Mouse (Mus musculus) midbrain, embryonic 10.5 days (tissue): Measurements from ENCODE around the gene Lif. TPM values are rescaled to one million over a fixed set of nuclear protein-coding genes. Genes with fewer than 3 reads are reported as not detected.

Experiments used
- DNase-seq: peaks from one replicate; pipeline ENCODE4 v3.0.0-alpha.2; 2017; ENCODE audit warnings: low spot score
- H3K27ac ChIP-seq: fragments of 300-500 bp; sonication (generic); replicated peaks from 2 replicates; pipeline ENCODE4 v1.5.1; 2016; ENCODE audit warnings: mild to moderate bottlenecking
- H3K27me3 ChIP-seq: fragments of 300-500 bp; sonication (generic); 2 replicates; pipeline ENCODE4 v1.6.1; 2016; ENCODE audit warnings: low read depth, mild to moderate bottlenecking; ENCODE audit not compliant: poor library complexity, severe bottlenecking
- H3K36me3 ChIP-seq: fragments of 300-500 bp; sonication (generic); 2 replicates; pipeline ENCODE4 v1.6.1; 2016; ENCODE audit warnings: mild to moderate bottlenecking, moderate library complexity
- H3K4me1 ChIP-seq: fragments of 300-500 bp; sonication (generic); 2 replicates; pipeline ENCODE4 v1.6.1; 2016
- H3K4me3 ChIP-seq: fragments of 300-500 bp; sonication (generic); 2 replicates; pipeline ENCODE4 v1.5.1; 2016; ENCODE audit warnings: mild to moderate bottlenecking, moderate library complexity
- H3K9me3 ChIP-seq: fragments of 300-500 bp; sonication (generic); replicated peaks from 2 replicates; pipeline ENCODE4 v1.6.1; 2016; ENCODE audit warnings: mild to moderate bottlenecking
- WGBS: fragments of 180-500 bp; shearing (Covaris S2); methylation state at CpG from one replicate; pipeline ENCODE4 v1.1.7; 2016; 5-methylcytosine and 5-hydroxymethylcytosine counted together
- polyA plus RNA-seq: library from polyadenylated mRNA; unstranded; fragments of >200 nt; fragmentation: Nextera tagmentation; extraction: Ambion mirVana; gene quantifications from 2 replicates; pipeline ENCODE4 v1.2.1, GENCODE M21; 2016

Gene Lif
- 0.21 TPM in 1 of 2 replicates, not detected in the other for polyA plus RNA-seq

DNA sequence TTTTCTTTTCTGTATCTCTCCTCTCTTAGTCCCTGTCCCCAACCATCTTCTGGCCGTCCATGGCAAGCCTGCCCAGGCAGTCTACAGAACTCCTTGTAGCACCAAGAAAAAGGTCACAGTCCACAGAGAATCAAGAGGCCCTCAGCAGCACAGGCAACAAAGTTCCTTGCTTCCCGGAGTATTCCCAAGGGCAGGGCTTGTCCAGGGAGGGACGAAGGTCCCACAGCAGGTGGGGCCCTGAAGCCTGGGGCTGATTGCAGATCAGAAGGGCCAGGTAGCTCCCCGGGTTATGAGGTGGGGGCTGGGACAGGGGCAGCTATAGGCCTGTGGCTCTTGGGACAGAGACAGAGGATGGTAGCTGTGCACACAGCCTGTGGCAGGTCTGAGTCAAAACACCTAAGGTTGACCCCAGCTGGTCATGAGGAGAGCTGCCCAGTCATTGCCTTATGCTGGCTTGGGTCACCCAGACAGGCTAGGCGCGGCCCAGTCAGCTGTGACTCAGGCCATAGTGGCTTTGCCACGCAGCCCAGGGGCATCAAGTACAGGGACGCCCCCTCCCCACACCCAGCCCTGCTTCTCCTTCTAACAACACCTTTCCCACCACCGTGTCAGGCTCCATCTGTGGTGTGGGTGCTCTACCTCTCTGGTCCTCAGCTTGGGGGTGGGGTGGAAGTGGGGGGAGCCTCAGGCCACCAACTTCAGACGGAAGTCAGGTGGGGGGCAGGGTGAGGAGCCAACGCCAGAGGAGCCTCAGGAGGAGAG is at the start of gene Lif:
Lif (plus strand) TSS at position 712 of the 762 bp plus-strand sequence.
- no peak for DNase-seq
- WGBS: 66% methylated on average over 11 of the region's 11 CpGs

DNA sequence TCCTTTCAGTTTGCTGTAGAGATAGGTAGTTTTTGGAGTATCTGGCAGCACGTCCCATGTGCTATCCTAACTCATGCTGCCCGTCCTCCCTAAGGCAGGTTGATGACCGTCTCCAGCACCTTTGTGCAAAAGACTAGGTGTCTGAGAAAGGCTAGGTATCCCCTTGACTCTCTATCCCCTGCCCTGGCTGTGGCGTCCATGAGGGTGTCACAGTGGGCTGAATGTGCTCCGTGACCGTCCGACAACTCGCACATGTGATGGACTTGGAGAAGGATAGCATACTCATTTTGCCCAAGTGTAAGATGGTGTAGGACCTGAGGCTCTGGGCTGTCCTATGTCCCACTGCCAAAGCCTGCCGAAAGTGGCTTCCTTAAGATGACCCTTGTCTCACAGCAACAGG is 49.7 kb upstream of the Lif start:
- 91% methylated on average over 9 of the region's 9 CpGs for WGBS
- Histone ChIP-seq H3K9me3 (no peaks in the 10 kb centered on the region), H3K27me3 (no peaks in the 10 kb centered on the region), H3K36me3 (peaks cover 68% of the 10 kb centered on the region), H3K4me1 (peaks cover 7% of the 10 kb centered on the region; the same call in 1 of the 2 replicates), H3K27ac (no peak overlapping the region), H3K4me3 (no peak overlapping the region)
- no peak for DNase-seq

More for the DNA sequence above, at the start of gene Lif:
- Histone ChIP-seq H3K9me3 (no peaks in the 10 kb centered on the region), H3K27ac (no peak within 1 kb of the TSS), H3K4me3 (no peak within 1 kb of the TSS), H3K27me3 (peaks cover 16% of the 10 kb centered on the region), H3K4me1 (peaks cover 20% of the 10 kb centered on the region), H3K36me3 (no peaks in the 10 kb centered on the region)

DNA sequence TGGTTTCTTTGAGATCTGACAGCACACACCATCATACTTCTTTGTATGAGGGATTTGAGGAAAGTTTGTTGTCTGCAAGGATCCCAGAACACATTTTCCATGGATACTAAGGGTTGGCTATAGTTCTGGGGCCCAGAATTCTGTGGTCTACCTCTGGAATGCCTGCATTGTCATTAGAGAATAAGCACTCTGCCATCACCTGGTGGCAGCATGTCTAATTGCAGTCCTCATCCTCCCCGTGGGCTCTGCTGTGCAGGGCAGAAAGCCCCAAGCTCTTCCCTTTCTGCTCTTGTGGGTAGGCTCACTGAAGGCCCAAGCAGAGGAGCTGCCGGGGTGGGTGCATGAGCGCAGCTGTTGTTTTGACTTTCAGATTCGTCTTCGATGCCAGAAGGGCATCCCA is 47.8 kb upstream of the Lif start:
- no peaks in the 10 kb centered on the region for H3K9me3 ChIP-seq
- H3K4me3 ChIP-seq: no peak overlapping the region
- DNase-seq: no peak
- H3K27ac ChIP-seq: no peak overlapping the region
- no peaks in the 10 kb centered on the region for H3K27me3 ChIP-seq
- H3K4me1 ChIP-seq: no peaks in the 10 kb centered on the region
- WGBS: 78% methylated on average over 5 of the region's 5 CpGs
- peaks cover 87% of the 10 kb centered on the region for H3K36me3 ChIP-seq

DNA sequence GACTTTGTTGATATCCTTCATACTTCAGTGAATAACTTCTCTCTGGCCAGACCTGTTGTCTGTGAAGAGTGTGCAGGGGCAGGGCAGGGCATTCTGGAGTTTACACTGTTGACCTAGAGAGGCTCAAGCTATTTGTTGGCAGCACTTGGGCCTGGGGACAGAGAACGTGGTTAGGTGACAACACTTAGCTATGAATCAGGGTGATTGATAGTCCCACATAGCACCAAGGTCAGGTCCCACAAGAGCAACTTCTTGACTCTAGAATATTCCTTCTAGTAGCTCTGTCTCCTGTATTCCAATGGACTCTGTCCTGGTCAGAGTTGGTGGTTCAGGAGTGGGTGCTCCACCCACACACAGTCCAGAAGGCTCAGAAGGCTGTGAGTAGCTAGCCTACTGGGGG is 46.6 kb upstream of the Lif start:
- Histone ChIP-seq H3K27ac (no peak overlapping the region), H3K4me1 (no peaks in the 10 kb centered on the region), H3K4me3 (no peak overlapping the region), H3K9me3 (no peaks in the 10 kb centered on the region), H3K27me3 (no peaks in the 10 kb centered on the region), H3K36me3 (peaks cover 95% of the 10 kb centered on the region)
- 83% methylated on average over 1 of the region's 1 CpGs for WGBS
- no peak for DNase-seq

DNA sequence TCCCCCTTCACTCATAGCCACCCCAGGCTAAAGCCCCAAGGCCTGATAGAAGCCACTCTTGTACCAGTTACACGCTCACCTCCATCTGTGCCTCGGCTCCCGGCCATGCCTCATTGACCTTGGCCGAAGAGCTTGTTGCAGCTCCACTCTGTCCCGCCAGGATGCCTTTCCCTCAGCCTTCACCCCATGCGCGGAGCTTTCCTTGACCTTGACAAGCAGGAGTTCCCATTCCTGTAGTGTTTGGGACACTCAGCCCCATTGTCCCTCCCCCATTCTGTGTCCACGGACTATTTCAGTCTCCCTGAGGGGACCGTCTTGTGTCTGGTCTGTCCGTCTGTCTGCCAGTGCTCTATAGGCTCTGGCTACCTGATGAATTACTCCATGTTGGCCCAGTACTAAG is 44.2 kb upstream of the Lif start:
- H3K36me3 ChIP-seq: peaks cover 77% of the 10 kb centered on the region
- no peak overlapping the region for H3K4me3 ChIP-seq
- no peak for DNase-seq
- no peak overlapping the region for H3K27ac ChIP-seq
- peaks cover 8% of the 10 kb centered on the region for H3K27me3 ChIP-seq
- H3K9me3 ChIP-seq: peaks cover 4% of the 10 kb centered on the region; the same call in 1 of the 2 replicates
- 95% methylated on average over 10 of the region's 10 CpGs for WGBS
- peaks cover 5% of the 10 kb centered on the region for H3K4me1 ChIP-seq

DNA sequence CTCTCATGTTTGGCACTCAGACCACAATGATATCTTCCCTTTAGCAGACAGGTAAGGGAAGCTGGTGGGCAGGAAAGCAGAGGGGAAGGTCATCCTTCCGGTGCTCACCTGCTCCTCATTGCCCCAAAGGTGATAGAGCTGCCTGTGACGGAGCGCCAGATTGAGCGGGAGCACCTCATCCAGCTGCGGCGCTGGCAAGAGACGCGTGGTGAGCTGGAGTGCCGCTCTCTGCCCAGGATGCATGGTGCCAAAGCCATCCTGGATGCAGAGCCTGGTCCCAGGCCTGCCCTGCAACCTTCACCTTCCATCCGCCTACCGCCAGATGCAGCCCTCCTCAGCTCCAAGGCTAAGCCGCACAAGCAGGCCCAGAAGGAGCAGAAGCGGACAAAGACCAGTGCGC is 42.8 kb upstream of the Lif start:
- peaks cover 63% of the 10 kb centered on the region for H3K36me3 ChIP-seq
- peaks cover 4% of the 10 kb centered on the region; the same call in 1 of the 2 replicates for H3K9me3 ChIP-seq
- no peak for DNase-seq
- H3K27ac ChIP-seq: no peak overlapping the region
- 95% methylated on average over 14 of the region's 14 CpGs for whole genome bisulfite sequencing
- no peak overlapping the region for H3K4me3 ChIP-seq
- peaks cover 23% of the 10 kb centered on the region for H3K27me3 ChIP-seq
- peaks cover 20% of the 10 kb centered on the region for H3K4me1 ChIP-seq

DNA sequence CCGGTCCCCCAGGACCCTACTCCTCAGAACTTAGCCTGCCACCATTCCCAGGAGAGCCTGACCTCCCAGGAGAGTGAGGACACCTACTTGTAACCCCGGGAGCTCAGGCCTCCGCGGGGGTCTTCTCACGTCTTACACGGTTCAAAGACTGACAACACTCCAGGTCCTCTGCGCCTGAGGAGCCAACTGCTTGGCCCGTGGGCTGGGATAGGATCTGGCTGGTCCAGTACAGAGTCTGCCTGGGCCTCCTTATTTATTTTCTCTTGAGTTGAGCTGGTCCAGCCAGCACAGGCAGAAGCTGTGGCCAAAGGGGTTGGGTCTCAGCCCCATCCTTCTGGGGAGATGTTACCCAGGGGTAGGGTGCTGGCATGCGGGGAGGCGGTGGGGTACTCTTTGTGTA is 42.3 kb upstream of the Lif start:
- DNase-seq: no peak
- WGBS: 84% methylated on average over 10 of the region's 10 CpGs
- peaks cover 28% of the 10 kb centered on the region for H3K27me3 ChIP-seq
- peaks cover 4% of the 10 kb centered on the region; the same call in 1 of the 2 replicates for H3K9me3 ChIP-seq
- H3K4me1 ChIP-seq: peaks cover 20% of the 10 kb centered on the region
- no peak overlapping the region for H3K27ac ChIP-seq
- H3K36me3 ChIP-seq: peaks cover 58% of the 10 kb centered on the region
- no peak overlapping the region for H3K4me3 ChIP-seq

DNA sequence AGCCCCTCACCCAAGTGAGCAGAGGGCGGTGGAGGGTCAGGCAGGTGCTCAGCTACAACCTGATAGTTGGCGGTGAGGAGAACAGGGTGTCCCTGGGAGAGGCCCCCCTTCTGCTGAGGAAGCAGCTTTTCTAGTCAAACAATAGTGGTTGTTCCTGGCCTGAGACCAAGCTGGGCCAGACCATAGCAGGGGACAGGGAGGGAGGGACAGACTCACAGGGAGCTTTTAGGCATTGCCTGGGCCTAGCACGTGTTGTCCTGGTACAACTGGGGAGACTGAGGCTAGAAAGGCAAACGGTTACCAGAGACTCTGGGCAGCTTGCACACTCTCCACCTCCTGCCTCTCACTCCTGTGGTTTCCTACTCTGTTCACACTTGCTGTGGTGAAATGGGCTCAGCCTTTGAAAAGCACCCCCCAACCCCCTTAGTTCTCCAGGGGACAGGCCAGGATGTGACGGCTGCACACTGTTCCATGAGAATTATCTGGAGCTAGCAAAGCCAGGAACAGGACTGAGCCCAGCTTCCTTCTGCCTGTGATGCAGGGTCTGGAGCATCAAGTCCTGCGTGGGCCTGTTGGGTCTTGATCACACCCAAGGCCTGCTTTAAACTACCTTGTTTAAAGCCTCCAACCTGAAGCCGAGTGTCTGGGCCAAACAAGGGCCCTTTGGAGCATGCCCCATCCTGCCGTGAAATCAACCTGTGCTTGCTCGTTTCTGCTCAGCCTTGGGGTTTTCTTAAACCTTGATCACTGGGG is 40.9 kb upstream of the Lif start:
- Histone ChIP-seq H3K9me3 (peaks cover 4% of the 10 kb centered on the region; the same call in 1 of the 2 replicates), H3K27ac (no peak overlapping the region), H3K4me3 (no peak overlapping the region), H3K4me1 (peaks cover 30% of the 10 kb centered on the region), H3K36me3 (peaks cover 47% of the 10 kb centered on the region), H3K27me3 (peaks cover 30% of the 10 kb centered on the region)
- 86% methylated on average over 9 of the region's 9 CpGs for WGBS
- DNase-seq: no peak

DNA sequence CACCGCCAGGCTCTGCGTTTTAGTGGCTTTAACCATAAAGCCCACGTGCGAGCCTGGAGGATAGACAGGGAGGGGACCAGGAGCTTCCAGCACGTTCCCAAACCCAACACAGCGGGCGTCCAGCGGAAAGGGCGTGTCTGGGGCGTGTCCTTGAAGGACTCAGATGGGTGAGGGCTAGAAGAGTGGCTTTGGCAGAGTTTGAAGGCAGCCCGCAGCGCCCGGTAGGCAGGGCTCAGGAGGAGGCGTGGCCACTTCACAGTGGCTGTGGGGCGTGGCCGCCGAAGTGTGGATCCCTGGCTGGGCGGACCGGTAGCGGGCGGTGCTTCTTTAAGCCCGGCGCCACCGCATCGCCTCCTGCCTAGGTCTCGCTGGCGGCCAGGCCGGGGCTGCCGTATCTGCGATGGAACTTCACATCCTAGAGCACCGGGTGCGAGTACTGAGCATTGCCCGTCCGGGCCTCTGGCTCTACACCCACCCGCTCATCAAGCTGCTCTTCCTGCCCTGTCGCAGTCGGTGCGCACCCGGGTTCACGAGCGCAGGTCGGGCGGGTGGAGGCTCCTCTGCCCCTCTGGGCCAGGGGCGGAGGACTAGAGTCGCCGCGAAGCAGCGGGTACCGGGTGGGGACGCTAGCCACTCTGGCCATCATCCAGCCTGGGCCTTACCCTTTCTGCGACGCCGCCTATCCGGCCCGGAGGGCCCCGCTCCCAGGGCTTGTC is 39.3 kb upstream of the Lif start, which contains the start of gene Castor1:
Castor1 (plus strand) TSS at position 312 of the 716 bp plus-strand sequence.
- Histone ChIP-seq H3K4me1 (peaks cover 33% of the 10 kb centered on the region), H3K9me3 (peaks cover 4% of the 10 kb centered on the region; the same call in 1 of the 2 replicates), H3K36me3 (peaks cover 30% of the 10 kb centered on the region), H3K27ac (peak within 1 kb of the TSS; percentile 55), H3K4me3 (peak within 1 kb of the TSS; percentile 64), H3K27me3 (peaks cover 30% of the 10 kb centered on the region)
- WGBS: 2% methylated on average over 56 of the region's 56 CpGs
- peak; percentile 80 for DNase-seq

DNA sequence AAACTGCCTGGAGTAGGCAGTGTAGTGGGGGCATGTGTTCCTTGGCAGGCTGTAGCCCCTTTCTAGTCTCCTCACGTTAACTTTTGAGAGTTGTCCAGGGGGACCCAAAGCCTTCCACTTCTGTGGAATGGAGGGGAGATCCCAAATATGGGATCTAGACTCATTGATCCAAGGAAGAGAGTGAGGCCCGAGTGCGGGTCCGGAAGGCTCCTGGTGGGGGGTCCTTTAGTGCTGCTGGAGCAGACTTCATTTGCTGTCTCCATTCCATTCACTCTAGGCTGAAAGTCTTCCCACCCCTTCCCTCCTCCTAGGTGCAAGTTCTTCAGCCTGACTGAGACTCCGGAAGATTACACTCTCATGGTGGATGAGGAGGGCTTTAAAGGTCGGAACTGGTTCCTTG is 38.7 kb upstream of the Lif start:
- Histone ChIP-seq H3K27me3 (peaks cover 30% of the 10 kb centered on the region), H3K36me3 (peaks cover 24% of the 10 kb centered on the region), H3K4me3 (peak overlapping the region; percentile 64), H3K4me1 (peaks cover 33% of the 10 kb centered on the region), H3K9me3 (peaks cover 4% of the 10 kb centered on the region; the same call in 1 of the 2 replicates), H3K27ac (peak overlapping the region; percentile 55)
- DNase-seq: no peak
- 2% methylated on average over 6 of the region's 6 CpGs for WGBS

DNA sequence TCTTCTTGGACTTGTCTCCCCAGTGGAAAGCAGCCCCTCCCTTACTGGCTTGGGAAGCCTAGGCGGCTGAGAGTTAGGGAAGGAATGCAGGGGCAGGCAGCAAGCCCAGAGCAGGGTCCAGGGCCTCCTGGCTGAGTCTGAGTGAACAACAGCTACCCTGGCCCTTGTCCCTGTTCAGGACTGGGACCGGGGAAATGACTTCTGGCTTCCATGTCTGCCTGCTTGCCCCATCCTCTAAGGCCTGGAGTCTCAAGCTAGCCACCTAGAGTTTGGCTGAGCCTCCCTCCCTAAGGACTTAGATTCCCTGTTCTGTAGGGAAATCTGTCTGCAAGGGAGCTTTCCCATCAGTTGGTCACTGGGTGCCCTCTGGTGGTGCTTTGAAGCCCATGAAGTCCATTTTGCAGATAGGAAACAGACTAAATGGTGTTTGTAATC is 38.0 kb upstream of the Lif start:
- peak; percentile 52 for DNase-seq
- Histone ChIP-seq H3K9me3 (peaks cover 4% of the 10 kb centered on the region; the same call in 1 of the 2 replicates), H3K36me3 (peaks cover 18% of the 10 kb centered on the region), H3K4me3 (no peak overlapping the region), H3K27ac (no peak overlapping the region), H3K4me1 (peaks cover 33% of the 10 kb centered on the region), H3K27me3 (peaks cover 30% of the 10 kb centered on the region)
- 10% methylated on average over 2 of the region's 2 CpGs for WGBS

DNA sequence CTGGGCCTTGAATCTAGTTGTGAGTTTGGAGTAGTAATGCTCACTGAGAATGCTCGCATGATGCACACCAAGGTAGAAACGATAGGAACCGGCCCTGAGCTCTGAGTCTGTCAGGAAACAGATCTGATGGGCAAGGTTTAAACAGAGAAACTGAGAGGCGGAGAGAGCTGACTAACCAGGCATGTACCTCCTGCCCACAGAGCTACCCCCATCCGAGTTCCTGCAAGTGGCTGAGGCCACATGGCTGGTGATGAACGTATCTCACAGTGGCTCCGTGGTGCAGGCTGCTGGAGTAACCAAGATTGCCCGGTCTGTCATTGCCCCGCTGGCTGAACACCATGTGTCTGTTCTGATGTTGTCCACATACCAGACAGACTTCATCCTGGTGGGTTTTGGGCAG is 37.4 kb upstream of the Lif start:
- Histone ChIP-seq H3K27ac (no peak overlapping the region), H3K27me3 (peaks cover 30% of the 10 kb centered on the region), H3K4me3 (no peak overlapping the region), H3K9me3 (peaks cover 4% of the 10 kb centered on the region; the same call in 1 of the 2 replicates), H3K4me1 (peaks cover 33% of the 10 kb centered on the region), H3K36me3 (peaks cover 12% of the 10 kb centered on the region)
- no peak for DNase-seq
- 61% methylated on average over 9 of the region's 9 CpGs for WGBS
